Mouse (Mus musculus): ENCODE data around the gene Apoc1.

Apoc1 gene

DNA sequence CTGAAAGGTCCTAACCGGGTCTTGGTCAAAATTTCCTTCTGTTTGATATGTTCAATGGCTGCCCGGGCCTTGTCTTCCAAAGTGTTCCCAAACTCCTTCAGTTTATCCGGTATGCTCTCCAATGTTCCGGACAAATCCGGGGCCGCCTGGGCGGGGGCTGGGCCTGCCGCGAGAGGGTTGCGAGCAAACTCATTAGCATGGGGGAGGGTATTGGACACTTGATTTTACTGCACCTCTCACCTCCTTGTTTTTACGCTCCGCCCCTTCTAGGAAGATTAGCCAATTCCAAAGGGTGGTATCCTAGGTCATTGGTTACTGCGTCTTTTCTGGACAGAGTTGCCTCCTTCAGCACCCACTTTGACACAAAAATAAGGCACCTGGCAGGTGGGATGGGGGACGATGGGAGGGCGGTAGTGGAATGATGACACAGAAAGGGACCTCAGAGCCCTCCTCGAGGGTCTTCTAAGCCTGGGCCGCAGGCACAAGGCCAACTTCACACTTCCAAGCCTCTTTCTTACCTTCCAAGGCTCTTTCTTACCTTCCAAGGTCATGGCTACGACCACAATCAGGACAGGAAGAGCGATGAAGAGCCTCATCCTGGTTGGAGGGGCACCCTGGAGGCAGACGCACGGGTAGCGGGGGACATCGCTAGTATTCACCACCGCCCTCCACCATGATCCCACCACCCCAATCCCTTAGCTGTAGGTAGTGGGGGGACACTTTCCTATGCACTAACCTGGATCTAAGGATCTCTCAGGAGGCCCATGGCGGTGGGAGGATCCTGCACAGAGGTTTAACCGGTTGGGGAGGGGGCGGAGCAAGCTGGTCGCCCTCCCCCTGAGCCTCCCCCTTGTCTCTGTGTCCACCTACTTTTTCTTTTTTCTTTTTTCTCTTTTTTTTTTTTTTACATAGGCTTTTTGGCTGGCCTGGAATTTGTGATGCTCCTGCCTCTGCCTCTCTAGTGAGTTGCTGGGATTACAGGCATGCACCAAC is at the start of gene Apoc1:
Gene Apoc1, minus strand, starts transcription at position 788 of the 993 bp plus-strand sequence.
- in situ Hi-C loops (cut with MboI; ENCODE audit: low sequenced_read_pairs): no loop called here

DNA sequence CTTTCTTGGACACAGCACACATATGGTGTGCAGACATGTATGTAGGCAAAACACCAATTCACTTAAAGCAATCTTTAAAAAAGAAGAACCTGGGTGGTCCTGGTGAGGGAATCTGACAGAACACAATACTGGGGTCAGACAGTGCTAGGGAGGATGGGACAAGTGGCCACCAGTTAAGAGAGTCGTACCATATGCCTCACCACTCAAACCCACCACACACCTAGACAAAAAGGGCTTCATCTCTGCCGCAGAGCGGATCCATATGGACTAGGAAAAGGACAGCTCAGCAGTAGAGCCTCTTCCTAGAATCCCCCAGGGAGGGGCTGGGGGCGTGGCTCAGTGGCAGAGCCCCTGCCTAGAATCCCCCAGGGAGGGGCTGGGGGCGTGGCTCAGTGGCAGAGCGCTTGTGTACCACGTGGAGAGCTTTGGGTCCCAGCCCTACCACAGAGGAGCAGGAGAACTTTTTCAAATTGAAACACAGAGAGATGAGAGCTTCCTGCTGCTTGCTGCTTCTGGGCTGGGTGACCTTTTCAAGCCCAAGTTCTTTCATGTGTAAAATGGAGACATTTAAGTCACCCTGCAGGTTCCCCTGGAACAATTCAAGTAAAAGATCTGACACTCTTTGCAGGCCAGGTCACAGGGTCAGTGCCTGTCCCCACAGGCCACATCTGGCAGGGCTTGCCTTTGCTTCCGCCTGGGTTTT is 49.0 kb upstream of the Apoc1 start:
- in situ Hi-C loops (cut with MboI; ENCODE audit: low sequenced_read_pairs): no loop called here

DNA sequence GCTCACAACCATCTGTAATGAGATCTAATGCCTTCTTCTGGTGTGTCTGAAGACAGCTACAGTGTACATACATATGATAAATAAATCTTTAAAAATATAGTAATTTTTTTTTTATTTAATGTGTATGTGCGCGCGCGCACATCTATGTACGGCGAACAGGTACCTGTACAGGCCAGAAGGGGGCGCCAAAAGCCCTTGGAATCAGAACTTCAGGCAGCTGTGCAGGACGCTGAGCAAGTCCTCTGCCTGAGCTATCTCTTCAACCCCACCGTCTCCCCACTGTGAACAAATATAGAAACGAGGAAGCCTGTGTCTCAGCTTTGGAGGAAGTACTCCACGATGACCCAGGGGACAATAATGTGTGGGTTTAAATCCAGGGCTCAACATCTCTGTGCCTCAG is 47.8 kb upstream of the Apoc1 start:
- in situ Hi-C loops (cut with MboI; ENCODE audit: low sequenced_read_pairs): no loop called here

DNA sequence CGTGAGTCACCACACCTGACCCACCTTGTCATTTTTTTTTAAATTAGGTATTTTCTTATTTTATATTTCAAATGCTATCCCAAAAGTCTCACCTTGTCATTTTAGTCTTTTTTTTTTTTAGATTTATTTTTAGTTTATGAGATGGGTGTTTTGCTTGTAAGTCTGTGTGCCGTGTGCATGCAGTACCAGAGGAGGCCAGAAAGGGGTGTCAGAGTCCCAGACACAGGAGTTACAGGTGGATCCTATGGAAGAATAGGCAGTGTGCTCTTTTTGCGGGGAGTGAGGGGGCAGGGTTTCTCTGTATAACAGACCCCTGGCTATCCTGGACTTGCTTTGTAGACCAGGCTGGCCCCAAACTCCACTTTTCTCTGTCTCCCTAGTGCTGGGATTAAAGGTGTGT is 46.3 kb upstream of the Apoc1 start:
- in situ Hi-C loops (cut with MboI; ENCODE audit: low sequenced_read_pairs): no loop called here

DNA sequence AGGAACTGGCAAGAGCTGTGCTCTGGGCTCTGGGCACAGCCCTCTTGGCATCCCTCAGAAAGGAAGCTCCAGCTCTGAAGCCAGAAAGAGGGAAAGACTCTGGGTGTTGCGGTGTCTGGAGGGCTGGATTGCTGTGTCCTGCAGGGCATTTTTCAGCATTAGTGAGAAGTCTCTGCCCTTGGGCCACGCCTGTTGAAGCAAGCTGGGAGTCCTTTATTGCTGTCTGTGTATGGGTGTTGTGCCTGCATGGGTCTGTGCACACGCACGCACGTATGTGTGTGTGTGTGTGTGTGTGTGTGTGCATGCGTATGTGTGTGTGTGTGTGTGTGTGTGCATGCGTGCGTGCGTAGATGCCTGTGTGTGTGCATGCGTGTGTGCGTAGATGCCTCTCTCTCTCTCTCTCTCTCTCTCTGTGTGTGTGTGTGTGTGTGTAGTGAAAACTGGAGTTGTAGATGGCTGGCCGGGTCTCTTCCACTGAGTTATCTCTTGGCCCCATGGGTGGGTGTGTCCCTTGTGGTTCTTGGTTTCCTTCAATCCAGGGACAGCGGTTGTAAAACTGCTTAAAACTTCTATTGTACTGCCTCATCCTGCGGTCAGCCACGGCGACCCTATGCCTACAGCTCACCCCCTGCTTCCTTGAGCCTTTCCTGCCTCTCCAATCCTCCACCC is 44.1 kb upstream of the Apoc1 start:
- in situ Hi-C loops (cut with MboI; ENCODE audit: low sequenced_read_pairs): no loop called here

DNA sequence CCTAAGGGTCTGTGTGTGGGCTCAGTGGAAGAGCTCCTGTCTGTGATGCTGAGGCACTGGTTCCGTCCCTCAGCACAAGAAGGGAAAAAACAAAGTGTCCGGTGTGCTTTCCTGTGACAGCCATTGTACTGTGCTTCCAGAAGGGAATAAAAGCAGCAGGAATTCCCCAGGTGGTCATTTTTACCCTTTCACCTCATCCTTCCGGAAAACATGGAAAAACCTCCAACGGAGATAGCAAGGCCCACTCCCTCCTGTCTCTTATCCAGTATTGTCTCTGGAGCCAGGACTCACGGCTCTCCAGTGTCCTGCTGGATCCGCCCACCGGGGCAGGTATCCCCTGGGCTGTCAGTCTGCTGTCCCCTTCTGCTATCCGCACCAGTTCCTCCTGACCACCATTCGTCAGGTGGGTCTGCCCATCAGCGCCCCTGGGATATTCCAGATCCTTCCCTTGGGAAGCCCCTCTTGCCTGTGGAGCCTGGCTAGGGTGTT is 41.8 kb upstream of the Apoc1 start:
- in situ Hi-C loops (cut with MboI; ENCODE audit: low sequenced_read_pairs): no loop called here

DNA sequence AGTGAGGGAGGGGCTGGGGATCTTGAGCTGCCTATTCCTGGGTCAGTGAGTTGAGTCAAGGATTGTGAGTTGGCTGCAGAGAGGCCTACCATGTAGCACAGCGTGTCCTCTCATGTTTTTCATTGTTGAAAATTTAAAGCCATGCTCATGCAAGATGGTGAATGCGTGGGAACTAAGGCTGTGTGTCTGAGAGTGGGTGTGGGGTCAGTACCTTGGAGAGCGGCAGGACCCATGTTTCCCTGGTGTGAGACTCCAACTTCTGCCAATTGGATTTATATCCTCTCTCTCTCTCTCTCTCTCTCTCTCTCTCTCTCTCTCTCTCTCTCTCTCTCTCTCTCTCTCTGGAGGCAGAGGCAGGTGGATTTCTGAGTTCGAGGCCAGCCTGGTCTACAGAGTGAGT is 34.1 kb upstream of the Apoc1 start:
- in situ Hi-C loops (cut with MboI; ENCODE audit: low sequenced_read_pairs): no loop called here

DNA sequence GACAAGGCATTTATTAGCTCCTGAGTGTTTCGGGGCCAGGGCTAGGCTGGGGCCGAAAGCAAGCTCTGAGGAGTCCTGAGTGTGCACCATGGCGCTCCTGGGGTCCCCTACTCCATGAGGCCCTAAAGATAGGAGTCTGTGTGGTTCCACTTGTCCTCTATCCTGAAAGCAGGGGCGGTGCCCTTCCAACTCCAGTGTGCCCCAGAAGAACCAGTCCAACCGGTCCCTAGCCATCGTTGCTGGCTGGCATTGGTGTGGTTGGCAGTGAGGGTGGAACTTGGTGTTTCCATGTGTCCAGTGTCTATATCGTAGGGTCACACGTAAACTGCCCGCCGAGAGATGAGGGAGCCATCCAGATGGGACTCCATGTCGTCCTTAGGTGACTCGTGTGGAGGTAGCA is 31.7 kb upstream of the Apoc1 start:
- in situ Hi-C loops (cut with MboI; ENCODE audit: low sequenced_read_pairs): no loop called here

DNA sequence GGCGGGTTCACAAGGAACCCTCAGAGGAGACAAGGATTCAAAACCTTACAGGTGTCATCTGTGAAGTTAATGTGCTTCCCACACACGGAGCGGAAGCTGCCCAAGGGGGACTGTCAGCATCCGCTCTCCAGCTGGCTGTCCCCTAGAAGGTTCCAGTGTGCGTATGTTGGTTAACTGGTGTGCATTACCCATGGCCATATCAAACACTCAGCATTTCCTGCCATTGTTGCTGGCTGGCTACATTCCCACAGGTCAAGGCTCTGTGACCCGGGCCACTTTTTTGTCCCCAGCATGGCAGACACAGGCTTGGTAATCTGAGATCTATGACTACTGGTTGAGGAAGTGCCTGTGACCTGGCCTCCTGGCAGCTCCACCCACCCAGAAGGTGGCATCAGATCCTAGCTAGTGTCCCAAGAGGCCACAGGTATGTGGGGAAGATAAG is 30.3 kb upstream of the Apoc1 start:
- in situ Hi-C loops (cut with MboI; ENCODE audit: low sequenced_read_pairs): no loop called here

DNA sequence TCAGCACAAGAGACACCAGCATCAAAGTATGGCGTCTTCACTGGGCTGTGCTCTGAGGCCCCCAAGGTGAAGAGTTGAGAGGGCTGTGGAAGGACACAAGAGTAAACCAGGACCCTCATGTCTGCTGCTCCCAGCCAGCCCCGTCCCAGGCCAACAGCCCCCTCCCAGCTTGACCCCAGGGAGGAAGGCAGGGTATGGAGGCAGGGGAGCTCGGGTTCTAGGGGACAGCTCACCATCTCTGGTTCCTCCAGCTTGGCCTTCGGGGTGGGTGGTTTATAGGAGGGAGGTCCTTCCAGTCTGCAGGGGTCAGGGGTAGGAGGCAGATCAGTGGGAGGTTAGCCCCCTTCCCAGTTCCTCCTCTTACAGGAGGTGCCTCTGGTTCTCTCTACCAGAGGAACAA is 26.7 kb upstream of the Apoc1 start:
- in situ Hi-C loops (cut with MboI; ENCODE audit: low sequenced_read_pairs): no loop called here

DNA sequence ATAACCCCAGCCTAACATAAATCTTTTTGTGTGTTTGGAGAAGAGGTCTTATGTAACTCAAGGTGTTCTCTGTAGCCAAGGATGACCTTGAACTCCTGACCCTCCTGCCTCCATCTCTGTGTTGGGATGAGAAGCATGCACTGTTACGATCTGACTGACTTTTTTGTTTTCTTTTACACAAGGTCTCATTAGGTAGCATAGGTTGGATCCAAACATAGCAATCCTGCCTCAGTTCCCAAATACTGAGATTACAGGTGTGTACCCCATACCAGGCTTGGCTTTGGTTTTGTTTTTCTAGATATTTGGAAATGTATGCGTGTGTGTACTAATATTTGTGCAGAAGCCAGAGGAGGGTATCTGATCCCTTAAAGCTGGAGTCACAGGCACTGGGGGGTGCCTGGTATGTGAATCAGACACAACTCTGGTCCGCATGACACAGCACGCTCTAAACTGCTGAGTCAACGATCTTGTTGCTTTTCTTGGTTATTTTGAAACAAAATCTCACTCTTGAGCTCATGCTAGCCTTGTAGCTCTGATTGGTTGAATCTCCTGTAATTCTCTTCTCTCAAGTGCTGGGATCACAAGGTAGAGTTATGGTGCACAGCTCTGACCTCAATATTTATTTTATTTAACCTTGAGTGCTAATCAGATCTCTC is 26.0 kb upstream of the Apoc1 start:
- in situ Hi-C loops (cut with MboI; ENCODE audit: low sequenced_read_pairs): no loop called here

DNA sequence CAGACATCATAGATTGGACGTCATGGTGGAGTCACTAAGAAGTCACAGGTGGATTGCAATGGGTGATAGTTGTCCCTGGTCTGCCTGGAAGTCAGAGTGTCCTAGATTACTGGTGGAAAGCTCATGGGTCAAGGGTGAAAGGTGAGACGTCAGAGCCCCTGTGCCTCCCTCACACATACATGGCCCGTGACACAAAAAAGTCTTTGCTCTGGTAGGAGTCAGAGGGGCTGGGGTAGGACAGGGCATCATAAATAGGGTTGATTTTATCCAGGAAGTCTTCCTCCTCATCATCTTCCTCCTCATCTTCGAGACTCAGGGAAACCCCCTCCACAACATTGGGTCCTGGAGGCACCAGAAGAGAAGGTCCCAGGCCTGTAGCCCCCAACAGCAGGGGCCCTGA is 24.9 kb upstream of the Apoc1 start:
- in situ Hi-C loops (cut with MboI; ENCODE audit: low sequenced_read_pairs): no loop called here

DNA sequence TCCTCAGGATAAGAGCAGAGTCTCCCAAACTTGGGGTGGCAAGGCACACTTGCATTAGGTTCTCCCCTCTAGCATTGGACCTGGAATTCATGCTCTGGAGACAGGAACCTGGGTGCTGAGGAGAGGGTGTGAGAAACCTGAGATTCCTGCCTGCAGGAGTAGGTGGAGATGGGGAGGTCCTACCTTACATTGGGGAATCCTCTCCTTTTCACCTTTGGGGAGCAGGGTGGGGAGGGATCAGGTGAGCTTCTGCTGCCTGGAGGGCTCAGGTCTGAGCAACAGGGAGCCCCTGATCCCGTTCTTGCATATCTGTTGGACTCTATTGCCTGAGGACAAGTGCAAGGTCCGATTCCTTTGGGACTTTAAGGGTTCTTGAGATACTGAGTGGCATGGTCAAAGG is 24.4 kb upstream of the Apoc1 start:
- in situ Hi-C loops (cut with MboI; ENCODE audit: low sequenced_read_pairs): no loop called here

DNA sequence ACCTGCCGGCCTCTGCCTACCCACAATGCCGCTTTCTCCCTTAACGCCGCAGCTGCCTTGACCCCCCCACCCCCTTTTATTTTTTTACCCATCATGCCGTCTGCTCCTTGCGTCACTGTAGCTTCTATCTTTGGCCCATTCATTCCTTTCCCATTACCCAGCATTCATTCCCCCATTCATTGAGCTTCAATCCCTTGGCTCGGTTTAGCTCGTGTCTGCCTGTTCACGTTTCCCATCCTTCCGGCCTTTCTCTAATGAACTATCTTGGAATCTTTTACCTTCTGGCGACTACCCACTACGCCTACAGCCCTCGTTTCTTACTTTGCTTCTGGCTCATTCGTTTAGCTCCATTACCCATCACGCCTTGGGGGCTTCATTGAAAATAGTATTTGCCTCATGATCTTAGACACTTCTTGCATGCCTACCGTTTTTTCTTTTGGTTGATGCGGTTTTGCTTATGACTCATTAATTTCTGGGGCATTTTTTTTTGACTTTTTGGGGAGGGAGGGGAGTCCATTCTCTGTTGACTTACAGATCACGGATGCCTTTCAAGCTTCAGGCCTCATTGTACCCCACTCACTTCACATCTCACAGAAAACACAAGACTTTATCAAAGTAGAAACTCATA is 23.7 kb upstream of the Apoc1 start:
- in situ Hi-C loops (cut with MboI; ENCODE audit: low sequenced_read_pairs): no loop called here

DNA sequence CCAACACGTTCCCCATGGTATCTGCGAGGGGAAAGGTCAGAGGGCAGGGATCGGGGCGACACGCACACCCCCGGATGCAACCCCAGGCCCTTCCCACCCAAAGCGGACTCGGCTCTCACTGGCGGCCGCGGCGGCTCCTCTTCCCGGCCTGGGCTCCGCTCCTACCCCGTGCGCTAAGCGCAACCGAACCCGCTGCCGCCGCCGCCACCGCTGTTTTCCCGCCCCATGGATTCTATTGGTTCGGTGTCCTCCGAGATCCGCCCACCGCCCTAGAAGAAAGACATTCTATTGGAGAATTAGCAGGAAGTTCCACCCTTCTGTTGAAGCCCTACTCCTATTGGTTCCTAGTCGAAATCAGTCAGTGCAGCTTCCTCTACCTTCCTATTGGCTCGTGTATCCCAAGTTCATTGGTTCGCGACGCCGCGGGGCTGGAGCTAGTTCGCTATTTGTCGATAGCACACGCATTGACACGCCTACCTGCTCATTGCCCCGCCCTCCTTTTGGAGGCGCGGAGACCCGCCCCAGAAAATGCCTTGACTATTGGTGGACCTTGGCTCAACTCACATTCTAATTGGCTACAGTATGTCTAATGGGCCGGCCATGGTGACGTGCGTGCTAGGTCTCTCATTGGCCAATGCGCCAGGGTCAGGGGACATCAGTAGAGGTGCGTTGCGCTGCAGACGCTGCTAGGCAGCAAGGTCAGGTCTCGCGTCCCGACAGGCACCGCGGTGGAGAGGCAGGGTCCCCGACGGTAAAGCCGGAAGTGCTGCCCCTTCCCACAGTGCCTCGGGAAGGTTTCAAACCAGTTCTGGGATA is 23.0 kb upstream of the Apoc1 start, which contains the start of gene Tomm40:
Gene Tomm40, minus strand, starts transcription at position 200 of the 816 bp plus-strand sequence.
- in situ Hi-C loops (cut with MboI; ENCODE audit: low sequenced_read_pairs): no loop called here

DNA sequence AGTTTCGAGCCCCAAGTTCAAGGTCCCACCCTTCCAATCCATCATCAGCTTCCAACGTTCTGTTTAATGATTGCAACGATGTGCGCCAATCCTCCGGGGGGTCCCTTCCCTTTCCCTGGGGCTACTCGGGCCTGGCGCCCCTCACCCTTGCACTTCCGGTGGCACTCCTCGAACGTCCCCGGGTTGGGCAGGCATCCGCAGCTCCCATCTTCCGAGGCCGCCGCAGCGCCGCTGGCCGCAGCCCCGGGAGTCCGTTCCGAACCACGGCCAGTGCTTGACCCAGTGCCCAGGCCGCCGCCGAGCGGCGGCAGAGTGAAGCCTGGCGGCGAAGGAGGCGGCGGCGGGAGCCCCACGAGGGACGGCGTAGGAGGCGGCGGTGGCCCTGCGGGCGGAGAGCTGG is 22.4 kb upstream of the Apoc1 start:
- in situ Hi-C loops (cut with MboI; ENCODE audit: low sequenced_read_pairs): no loop called here

DNA sequence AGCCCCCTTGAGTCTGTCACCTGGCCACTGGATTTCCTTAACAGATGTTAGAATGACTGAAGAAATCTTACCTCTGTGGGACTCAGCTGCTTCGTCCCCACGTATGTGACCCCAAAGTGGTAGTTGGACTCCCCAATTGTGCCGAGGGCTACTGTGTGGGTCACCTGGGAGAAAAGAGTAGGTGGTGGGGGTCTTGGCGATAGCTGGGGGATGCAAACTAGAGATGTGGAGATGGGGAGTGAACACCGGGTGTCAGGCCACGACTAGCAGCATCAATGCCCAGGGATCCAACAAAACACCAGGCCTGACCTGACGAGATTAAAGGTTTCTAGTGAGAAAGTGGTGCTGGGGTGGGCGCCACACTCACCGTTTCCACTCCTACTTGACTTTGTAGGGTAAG is 21.1 kb upstream of the Apoc1 start:
- in situ Hi-C loops (cut with MboI; ENCODE audit: low sequenced_read_pairs): no loop called here

DNA sequence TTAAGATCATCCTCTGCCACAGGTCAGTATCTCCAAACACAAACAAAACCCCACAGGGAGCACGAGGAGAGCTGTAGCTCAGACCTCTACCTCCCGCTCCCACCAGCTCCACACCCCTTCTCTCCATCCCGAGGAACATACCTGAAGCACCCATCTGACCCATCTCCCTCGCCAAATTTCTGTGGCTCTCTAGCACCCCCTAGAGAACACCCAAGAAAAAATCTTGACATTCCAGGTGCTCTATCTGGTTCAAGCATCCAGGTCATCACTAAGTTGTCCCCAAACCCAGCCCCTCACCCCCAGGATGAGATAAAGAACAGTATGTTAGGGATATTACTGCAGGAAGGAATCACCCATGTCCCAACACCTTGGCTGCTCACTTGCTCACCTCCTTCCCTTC is 20.7 kb upstream of the Apoc1 start:
- in situ Hi-C loops (cut with MboI; ENCODE audit: low sequenced_read_pairs): no loop called here

DNA sequence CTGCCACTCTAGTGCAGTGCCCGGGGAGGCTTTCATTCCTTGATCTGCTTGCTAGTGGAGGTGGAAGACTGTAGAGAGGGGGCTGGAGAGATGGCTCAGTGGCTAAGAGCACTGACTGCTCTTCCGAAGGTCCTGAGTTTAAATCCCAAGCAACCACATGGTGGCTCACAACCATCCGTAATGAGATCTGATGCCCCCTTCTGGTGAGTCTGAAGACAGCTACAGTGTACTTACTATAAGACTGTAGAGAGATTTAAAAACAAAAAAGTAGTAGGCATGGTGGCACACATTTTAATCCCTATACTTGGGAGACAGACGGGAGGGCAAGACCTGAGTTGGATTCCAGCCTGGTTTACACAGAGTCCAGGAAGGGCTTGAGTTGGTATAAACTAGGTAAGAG is 20.0 kb upstream of the Apoc1 start:
- in situ Hi-C loops (cut with MboI; ENCODE audit: low sequenced_read_pairs): no loop called here
